Mouse (Mus musculus) c-Kit-positive CD71-negative TER-119-negative erythroid progenitor cells, embryonic 14.5 days (primary cell): ENCODE results near the gene Olfr262.
"Not testable (repeated sequence)": the region's sequence is repeated elsewhere in the genome, so short reads cannot be mapped to it uniquely, and the experiment has no call there.

ENCODE experiments used
- DNase-seq: peaks from one replicate; pipeline ENCODE4 v3.0.0-alpha.2; 2013; ENCODE audit warnings: low read depth

Olfr262 gene

GRCm38 (mm10) chr19:12241559-12241958, at the start of gene Olfr262:
Gene Olfr262, minus strand, starts transcription at chr19:12241659.
- DNase-seq = no peak

- no peak for DNase-seq
These were observed 38.1 kb upstream of the Olfr262 start, which contains the start of gene Olfr1434 for GRCm38 (mm10) chr19:12279554-12279953. Gene Olfr1434, plus strand, starts transcription at chr19:12279854.

- no peak for DNase-seq
These were observed 19.3 kb upstream of the Olfr262 start, which contains the start of gene Olfr235 for GRCm38 (mm10) chr19:12260732-12261131. Gene Olfr235, plus strand, starts transcription at chr19:12261032.

- not testable (repeated sequence) for DNase-seq
These were observed 9.0 kb downstream of the Olfr262 start, which contains the start of gene Olfr1432 for GRCm38 (mm10) chr19:12232496-12232895. Gene Olfr1432, minus strand, starts transcription at chr19:12232596.

GRCm38 (mm10) chr19:12200334-12200733, 41.1 kb downstream of the Olfr262 start, which contains the start of gene Olfr1431:
Gene Olfr1431, plus strand, starts transcription at chr19:12200634.
- DNase-seq = no peak

- DNase-seq = not testable (repeated sequence)
These were observed 42.4 kb downstream of the Olfr262 start for GRCm38 (mm10) chr19:12199076-12199475.
